Mouse (Mus musculus): ENCODE data around the gene Edn2.

- TF ChIP-seq CTCF (IDR thresholded peaks at IDR 0.05; ENCODE audit: control insufficient read depth, insufficient read depth, insufficient replicate concordance, low read depth, low read length) = no peak
- no peak for TF ChIP-seq POLR2A (IDR thresholded peaks at IDR 0.05; ENCODE audit: control insufficient read depth, low read depth, low read length)
Measured at GRCm38 (mm10) chr4:120163242-120163641, 2.2 kb downstream of the Edn2 start.

All from testis, adult 2 months (tissue).